Mouse (Mus musculus) G1E (cell line): ENCODE measurements around the gene Ndst4.

ENCODE experiments used
- CTCF ChIP-seq: IDR thresholded peaks from 2 replicates; pipeline ENCODE4 v1.5.1; 2012; ENCODE audit warnings: low read depth, low read length, inconsistent platforms, mixed read lengths
- GATA1 ChIP-seq: IDR thresholded peaks from 2 replicates; pipeline ENCODE4 v1.6.1; 2012; ENCODE audit warnings: borderline replicate concordance, low read length, inconsistent platforms, mixed read lengths
- GATA2 ChIP-seq: IDR thresholded peaks from 2 replicates; pipeline ENCODE4 v1.6.1; 2012; ENCODE audit warnings: low read depth, low read length, inconsistent platforms, borderline replicate concordance
- POLR2AphosphoS5 ChIP-seq: IDR thresholded peaks from 2 replicates; pipeline ENCODE4 v1.6.1; 2012; ENCODE audit warnings: low read depth, low read length, inconsistent platforms; ENCODE audit not compliant: insufficient replicate concordance
- TAL1 ChIP-seq: conservative IDR thresholded peaks from 2 replicates; pipeline ENCODE4 v1.6.1; 2012; ENCODE audit warnings: low read depth, low read length, inconsistent platforms, mixed read lengths

DNA sequence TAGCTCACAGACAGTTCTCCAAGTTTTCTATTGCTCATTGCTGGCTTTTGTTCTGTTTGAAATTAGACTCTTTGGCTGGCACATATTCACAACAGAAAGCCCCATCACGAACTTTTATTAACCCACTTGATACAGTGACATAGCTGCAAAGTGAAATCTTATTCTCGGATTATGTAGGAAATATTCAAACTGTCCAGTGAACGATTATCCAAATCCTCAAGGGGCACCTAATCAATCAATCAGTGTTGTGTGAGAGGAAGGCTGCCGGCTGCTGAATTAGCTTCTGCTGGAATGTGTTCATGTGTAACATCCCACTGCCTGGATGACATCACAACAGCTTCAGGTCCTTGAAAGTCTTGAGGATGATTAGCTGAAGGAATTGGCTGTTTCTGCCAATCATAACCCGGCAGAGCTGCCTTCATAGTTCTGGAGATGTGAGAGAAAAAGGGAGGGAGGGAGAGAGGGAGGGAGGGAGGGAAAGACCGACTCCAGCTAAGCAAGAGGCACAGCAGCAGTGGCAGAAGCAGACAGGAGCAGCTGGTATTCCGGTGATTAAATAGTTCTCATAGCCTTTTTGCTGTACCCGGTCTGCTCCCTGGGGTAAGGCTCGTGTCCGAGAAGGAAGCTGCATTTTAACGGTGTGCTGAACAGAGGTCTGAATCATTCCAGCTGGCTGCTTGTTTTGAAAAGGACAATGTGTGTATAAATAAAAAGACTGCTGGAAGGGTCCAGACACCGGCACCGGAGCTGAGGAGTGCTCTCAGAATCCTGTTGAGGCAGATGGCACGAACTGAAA is at the start of gene Ndst4:
- TF ChIP-seq CTCF, result no peak
- no peak for TF ChIP-seq TAL1
- TF ChIP-seq GATA1, result no peak
- no peak for TF ChIP-seq POLR2AphosphoS5
- TF ChIP-seq GATA2, result no peak
